Comparison of ENCODE assay signal across 17 mouse cellular contexts in the genomic region with DNA sequence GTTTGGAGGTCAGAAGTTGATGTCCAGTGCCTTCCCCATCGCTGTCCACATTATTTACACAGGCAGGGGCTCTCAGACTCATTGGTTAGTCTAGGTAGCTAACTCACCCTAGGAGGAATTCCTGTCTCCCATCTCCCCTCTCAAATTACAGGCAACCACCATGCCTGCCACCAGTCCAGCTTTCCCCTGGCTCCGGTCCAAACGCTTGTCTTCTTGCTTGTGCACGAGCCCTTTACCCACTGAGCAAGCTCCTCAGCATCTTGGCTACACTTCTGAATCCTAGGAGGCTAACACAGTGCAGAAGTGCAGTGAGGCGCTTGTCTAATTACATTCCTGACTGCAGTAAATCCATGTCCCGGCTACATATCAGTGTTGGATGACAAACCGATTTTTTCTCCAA. TPM values are rescaled to one million over a fixed set of nuclear protein-coding genes. Genes with fewer than 3 reads are reported as not detected.
DNase-seq lines count a peak whose midpoint lies in the region; ATAC-seq lines count a peak whose summit lies in the region.
"Had no signal": no experiment of that assay in that cellular context is flagged by ENCODE, and none has a peak within 500 bp of the region (broad histone marks: within the 10 kb centered on the region; RNA-seq: fewer than 3 reads in every experiment).

No protein-coding gene starts in this region.

- no peak overlapping the region for H3K4me2 ChIP-seq in hindbrain, embryonic 16.5 days (ENCODE audit: low read length)
- H3K4me2 ChIP-seq in hindbrain, embryonic 11.5 days (replicated peaks; ENCODE audit: low read depth, low read length) = no peak overlapping the region
- H3K4me2 ChIP-seq in midbrain, embryonic 14.5 days (ENCODE audit: low read length) = no peak overlapping the region
- H3K4me2 ChIP-seq in midbrain, embryonic 15.5 days = no peak overlapping the region
- H3K4me2 ChIP-seq: lung, embryonic 15.5 days had no signal

- intact Hi-C loops in gastrocnemius, postnatal 14 days (cut with DNase I; ENCODE audit: low total_unique reads) = no loop called here

- H3K4me3 ChIP-seq in hindbrain, embryonic 16.5 days (ENCODE audit: low read length) = no peak overlapping the region
- H3K4me3 ChIP-seq in hindbrain, embryonic 11.5 days (ENCODE audit: low read depth, low read length) = no peak overlapping the region
- no peak overlapping the region for H3K4me3 ChIP-seq in midbrain, embryonic 14.5 days (replicated peaks; ENCODE audit: low read depth, low read length)
- H3K4me3 ChIP-seq in midbrain, embryonic 15.5 days = no peak overlapping the region
- H3K4me3 ChIP-seq: heart, embryonic 10.5 days; layer of hippocampus, adult 2 months; lung, embryonic 15.5 days; midbrain, embryonic 10.5 days had no signal

- no peaks in the 10 kb centered on the region for H3K36me3 ChIP-seq in hindbrain, embryonic 16.5 days (ENCODE audit: control insufficient read depth, insufficient read depth, low read length)
- no peaks in the 10 kb centered on the region for H3K36me3 ChIP-seq in hindbrain, embryonic 11.5 days (ENCODE audit: control insufficient read depth, insufficient read depth, low read length)
- no peaks in the 10 kb centered on the region for H3K36me3 ChIP-seq in midbrain, embryonic 14.5 days (ENCODE audit: control insufficient read depth, insufficient read depth, low read length)
- no peaks in the 10 kb centered on the region for H3K36me3 ChIP-seq in midbrain, embryonic 15.5 days (replicated peaks)
- H3K36me3 ChIP-seq: heart, embryonic 10.5 days; lung, embryonic 15.5 days; midbrain, embryonic 10.5 days had no signal

- H3K27me3 ChIP-seq in hindbrain, embryonic 16.5 days (replicated peaks; ENCODE audit: control insufficient read depth, insufficient read depth, low read length) = no peaks in the 10 kb centered on the region
- H3K27me3 ChIP-seq in hindbrain, embryonic 11.5 days (ENCODE audit: control insufficient read depth, insufficient read depth, low read length) = no peaks in the 10 kb centered on the region
- H3K27me3 ChIP-seq in midbrain, embryonic 14.5 days (ENCODE audit: control insufficient read depth, insufficient read depth, low read length) = no peaks in the 10 kb centered on the region
- no peaks in the 10 kb centered on the region for H3K27me3 ChIP-seq in midbrain, embryonic 15.5 days (replicated peaks)
- H3K27me3 ChIP-seq: lung, embryonic 15.5 days had no signal

- no peak overlapping the region for H3K9ac ChIP-seq in hindbrain, embryonic 16.5 days (ENCODE audit: low read depth, low read length)
- no peak overlapping the region for H3K9ac ChIP-seq in hindbrain, embryonic 11.5 days (ENCODE audit: low read depth, low read length)
- H3K9ac ChIP-seq in midbrain, embryonic 14.5 days (replicated peaks; ENCODE audit: low read length) = no peak overlapping the region
- no peak overlapping the region for H3K9ac ChIP-seq in midbrain, embryonic 15.5 days
- H3K9ac ChIP-seq: lung, embryonic 15.5 days had no signal

- ATAC-seq in hindbrain, embryonic 16.5 days = 0 out of 2 replicates have a peak, but pooled peaks have one; percentile 27
- ATAC-seq in hindbrain, embryonic 11.5 days (ENCODE audit: low FRiP score) = no peak
- ATAC-seq in midbrain, embryonic 14.5 days (ENCODE audit: low FRiP score, low TSS enrichment) = no peak
- ATAC-seq in midbrain, embryonic 15.5 days (replicated peaks) = no peak

- no peaks in the 10 kb centered on the region for H3K9me3 ChIP-seq in hindbrain, embryonic 16.5 days (ENCODE audit: control insufficient read depth, low read length)
- no peaks in the 10 kb centered on the region for H3K9me3 ChIP-seq in hindbrain, embryonic 11.5 days (ENCODE audit: control insufficient read depth, low read length)
- no peaks in the 10 kb centered on the region for H3K9me3 ChIP-seq in midbrain, embryonic 14.5 days (ENCODE audit: control insufficient read depth, low read length)
- H3K9me3 ChIP-seq in midbrain, embryonic 15.5 days = no peaks in the 10 kb centered on the region
- H3K9me3 ChIP-seq: heart, embryonic 10.5 days; lung, embryonic 15.5 days; midbrain, embryonic 10.5 days had no signal

- WGBS in hindbrain, embryonic 16.5 days = 69% methylated on average over 7 of the region's 7 CpGs
- 78% methylated on average over 7 of the region's 7 CpGs for WGBS in hindbrain, embryonic 11.5 days
- WGBS in midbrain, embryonic 14.5 days = 67% methylated on average over 7 of the region's 7 CpGs
- whole genome bisulfite sequencing in midbrain, embryonic 15.5 days = 76% methylated on average over 7 of the region's 7 CpGs

- no peaks in the 10 kb centered on the region for H3K4me1 ChIP-seq in hindbrain, embryonic 16.5 days (ENCODE audit: control insufficient read depth, insufficient read depth, low read depth, low read length)
- no peaks in the 10 kb centered on the region for H3K4me1 ChIP-seq in hindbrain, embryonic 11.5 days (replicated peaks; ENCODE audit: control insufficient read depth, insufficient read depth, low read length)
- H3K4me1 ChIP-seq in midbrain, embryonic 14.5 days (ENCODE audit: control insufficient read depth, insufficient read depth, low read length) = no peaks in the 10 kb centered on the region
- H3K4me1 ChIP-seq in midbrain, embryonic 15.5 days = peaks cover 3% of the 10 kb centered on the region; the same call in 1 of the 2 replicates
- H3K4me1 ChIP-seq: lung, embryonic 15.5 days had no signal

- no peak overlapping the region for H3K27ac ChIP-seq in hindbrain, embryonic 16.5 days (ENCODE audit: low read depth, low read length)
- no peak overlapping the region for H3K27ac ChIP-seq in hindbrain, embryonic 11.5 days (ENCODE audit: low read depth, low read length)
- H3K27ac ChIP-seq in midbrain, embryonic 14.5 days (replicated peaks; ENCODE audit: low read depth, low read length) = no peak overlapping the region
- no peak overlapping the region for H3K27ac ChIP-seq in midbrain, embryonic 15.5 days
- H3K27ac ChIP-seq: heart, embryonic 10.5 days; layer of hippocampus, adult 2 months; lung, embryonic 15.5 days; midbrain, embryonic 10.5 days had no signal

- peak; percentile 58 to 73 for DNase-seq in cerebellum, postnatal 14 days
- no peak for DNase-seq in cerebellum, adult 9-10 months
- no peak for DNase-seq in hindbrain, embryonic 11.5 days (ENCODE audit: low spot score)
- peak; percentile 58 for DNase-seq in midbrain, embryonic 14.5 days
- DNase-seq in gastrocnemius, postnatal 14 days = peak; percentile 22
- no peak for DNase-seq in retina, embryonic 14.5 days (ENCODE audit: low spot score)
- DNase-seq: cerebellum, adult 8-10 months; heart, postnatal 36 days; kidney, adult 2 months; thymus, postnatal 14 days had no signal

RNA-seq across cellular contexts. Expression of a gene that starts 19.1 kb away (rescaled TPM):
- 4.2 and 5.0 TPM in 2 replicates for polyA plus RNA-seq in hindbrain, embryonic 16.5 days (2015; fragmentation: Nextera tagmentation; extraction: Ambion mirVana)
- polyA plus RNA-seq in hindbrain, embryonic 11.5 days (2014; fragmentation: Nextera tagmentation; extraction: Ambion mirVana) = 3.3 and 5.3 TPM in 2 replicates
- 6.5 and 6.9 TPM in 2 replicates for polyA plus RNA-seq in midbrain, embryonic 14.5 days (2014; fragmentation: Nextera tagmentation; extraction: Ambion mirVana)
- polyA plus RNA-seq in midbrain, embryonic 15.5 days (2015; fragmentation: Nextera tagmentation; extraction: Ambion mirVana) = 4.8 and 5.4 TPM in 2 replicates
- 1 to 10 TPM; 1.9 to 2.1 TPM for total RNA-seq in gastrocnemius, postnatal 14 days (2021)

RNA-seq across cellular contexts. Expression of a gene that starts 19.2 kb away (rescaled TPM):
- polyA plus RNA-seq in hindbrain, embryonic 16.5 days (2015; fragmentation: Nextera tagmentation; extraction: Ambion mirVana) = 0.94 and 0.96 TPM in 2 replicates
- 1.1 and 2.0 TPM in 2 replicates for polyA plus RNA-seq in hindbrain, embryonic 11.5 days (2014; fragmentation: Nextera tagmentation; extraction: Ambion mirVana)
- 0.81 and 1.0 TPM in 2 replicates for polyA plus RNA-seq in midbrain, embryonic 14.5 days (2014; fragmentation: Nextera tagmentation; extraction: Ambion mirVana)
- 1.6 and 1.7 TPM in 2 replicates for polyA plus RNA-seq in midbrain, embryonic 15.5 days (2015; fragmentation: Nextera tagmentation; extraction: Ambion mirVana)
- total RNA-seq in gastrocnemius, postnatal 14 days (2021) = under 1 TPM; 0.23 to 0.49 TPM
- total RNA-seq: liver, adult 2 months had no signal

RNA-seq across cellular contexts. Expression of a gene that starts 19.8 kb away (rescaled TPM):
- polyA plus RNA-seq in hindbrain, embryonic 16.5 days (2015; fragmentation: Nextera tagmentation; extraction: Ambion mirVana) = 1.7 and 1.9 TPM in 2 replicates
- polyA plus RNA-seq in hindbrain, embryonic 11.5 days (2014; fragmentation: Nextera tagmentation; extraction: Ambion mirVana) = 1.4 and 1.6 TPM in 2 replicates
- polyA plus RNA-seq in midbrain, embryonic 14.5 days (2014; fragmentation: Nextera tagmentation; extraction: Ambion mirVana) = 1.2 and 2.6 TPM in 2 replicates
- 1.7 and 2.8 TPM in 2 replicates for polyA plus RNA-seq in midbrain, embryonic 15.5 days (2015; fragmentation: Nextera tagmentation; extraction: Ambion mirVana)
- total RNA-seq in gastrocnemius, postnatal 14 days (2021) = under 1 TPM in 1 of 2 experiments, not detected in 1; 0.29 TPM
- total RNA-seq: heart, postnatal 36 days; liver, adult 2 months had no signal
- polyA plus RNA-seq: kidney, adult 2 months; liver, adult 2 months had no signal

RNA-seq across cellular contexts. Expression of a gene that starts 46.7 kb away (rescaled TPM):
- polyA plus RNA-seq in hindbrain, embryonic 16.5 days (2015; fragmentation: Nextera tagmentation; extraction: Ambion mirVana) = 52.1 and 55.4 TPM in 2 replicates
- polyA plus RNA-seq in hindbrain, embryonic 11.5 days (2014; fragmentation: Nextera tagmentation; extraction: Ambion mirVana) = 62.3 and 65.6 TPM in 2 replicates
- 60.6 and 70.1 TPM in 2 replicates for polyA plus RNA-seq in midbrain, embryonic 14.5 days (2014; fragmentation: Nextera tagmentation; extraction: Ambion mirVana)
- polyA plus RNA-seq in midbrain, embryonic 15.5 days (2015; fragmentation: Nextera tagmentation; extraction: Ambion mirVana) = 61.5 and 64.2 TPM in 2 replicates
- 10 to 100 TPM in 1 of 2 experiments, 1 to 10 TPM in 1; 9.0 to 11.0 TPM for total RNA-seq in gastrocnemius, postnatal 14 days (2021)

RNA-seq across cellular contexts. Expression of a gene that starts 46.9 kb away (rescaled TPM):
- polyA plus RNA-seq in hindbrain, embryonic 16.5 days (2015; fragmentation: Nextera tagmentation; extraction: Ambion mirVana) = 213 and 222 TPM in 2 replicates
- 210 and 222 TPM in 2 replicates for polyA plus RNA-seq in hindbrain, embryonic 11.5 days (2014; fragmentation: Nextera tagmentation; extraction: Ambion mirVana)
- polyA plus RNA-seq in midbrain, embryonic 14.5 days (2014; fragmentation: Nextera tagmentation; extraction: Ambion mirVana) = 176 and 180 TPM in 2 replicates
- 217 and 222 TPM in 2 replicates for polyA plus RNA-seq in midbrain, embryonic 15.5 days (2015; fragmentation: Nextera tagmentation; extraction: Ambion mirVana)
- 100 to 1,000 TPM; 111 to 115 TPM for total RNA-seq in gastrocnemius, postnatal 14 days (2021)

Comparison
In these comparisons a context has a peak if more than half of its experiments do, and no peak if none do; other contexts are left out.
1. DNase-seq: peak in cerebellum, postnatal 14 days (2 of 2), midbrain, embryonic 14.5 days (single experiment) and gastrocnemius, postnatal 14 days (single experiment); none in cerebellum, adult 9-10 months (single experiment), hindbrain, embryonic 11.5 days (single experiment) and retina, embryonic 14.5 days (single experiment).